8 mouse cellular contexts compared by ENCODE assay signal in genomic region chr13:5714191-5714591, GRCm38 (mm10).
DNase-seq lines count a peak whose midpoint lies in the region; ATAC-seq and TF ChIP-seq lines count a peak whose summit lies in the region.

No protein-coding gene starts in this region.

- no peaks in the 10 kb centered on the region for H3K36me3 ChIP-seq in forebrain, postnatal 0 days (ENCODE audit: insufficient read depth)
- H3K36me3 ChIP-seq in forebrain, embryonic 10.5 days (replicated peaks), result no peaks in the 10 kb centered on the region
- no peaks in the 10 kb centered on the region for H3K36me3 ChIP-seq in MEL (ENCODE audit: control insufficient read depth in 1 of 2, insufficient read depth in 2 of 2, low read length in 2 of 2)

- H3K4me3 ChIP-seq in forebrain, postnatal 0 days (ENCODE audit: low read depth, low read length), result no peak overlapping the region
- H3K4me3 ChIP-seq in forebrain, embryonic 10.5 days, result no peak overlapping the region
- H3K4me3 ChIP-seq in MEL (ENCODE audit: control insufficient read depth in 1 of 2, insufficient read depth in 1 of 2, low read depth in 2 of 2, low read length in 2 of 2), result peak overlapping the region; percentile 25 to 35; a peak in 2 of 4 replicates

- no peaks in the 10 kb centered on the region for H3K79me2 ChIP-seq in MEL (ENCODE audit: control insufficient read depth, insufficient read depth, low read length, poor library complexity)

- H3K9me3 ChIP-seq in forebrain, postnatal 0 days (ENCODE audit: low read length), result no peaks in the 10 kb centered on the region
- no peaks in the 10 kb centered on the region for H3K9me3 ChIP-seq in forebrain, embryonic 10.5 days
- no peaks in the 10 kb centered on the region for H3K9me3 ChIP-seq in MEL (replicated peaks; ENCODE audit: insufficient read depth, low read length)

- TF ChIP-seq POLR2A in MEL (IDR thresholded peaks at IDR 0.05; ENCODE audit: control insufficient read depth in 1 of 2, insufficient read depth in 1 of 2, low read depth in 1 of 2, low read length in 2 of 2, poor library complexity in 1 of 2), result no peak

- no peak overlapping the region for H3K4me2 ChIP-seq in forebrain, postnatal 0 days (ENCODE audit: low read depth)

- no peak overlapping the region for H3K27ac ChIP-seq in forebrain, postnatal 0 days (ENCODE audit: low read depth, low read length)
- no peak overlapping the region for H3K27ac ChIP-seq in forebrain, embryonic 10.5 days
- H3K27ac ChIP-seq in MEL (ENCODE audit: control insufficient read depth, low read depth, low read length), result no peak overlapping the region

- DNase-seq in forebrain, postnatal 0 days, result peak; percentile 12
- DNase-seq in forebrain, embryonic 10.5 days (ENCODE audit: extremely low spot score, low spot score), result no peak
- no peak for DNase-seq in MEL (ENCODE audit: low read depth, low spot score)
- DNase-seq in gastrocnemius, adult 8-10 months (ENCODE audit: low spot score in 2 of 2), result peak; percentile 34 to 39
- DNase-seq in kidney, adult 11 months, result peak; percentile 37
- peak; percentile 79 for DNase-seq in lung, postnatal 36 days
- peak; percentile 18 to 38 for DNase-seq in urinary bladder, postnatal 36 days (ENCODE audit: low spot score in 2 of 2)
- DNase-seq in embryo, embryonic 10.5 days (ENCODE audit: low spot score), result no peak

- TF ChIP-seq RAD21 in MEL (IDR thresholded peaks at IDR 0.05; ENCODE audit: low read depth, low read length), result no peak

- ATAC-seq in forebrain, postnatal 0 days, result no peak

- no peak overlapping the region for H3K9ac ChIP-seq in forebrain, postnatal 0 days
- H3K9ac ChIP-seq in MEL (ENCODE audit: control insufficient read depth, low read depth, low read length, poor library complexity, severe bottlenecking), result no peak overlapping the region

- no peaks in the 10 kb centered on the region for H3K27me3 ChIP-seq in forebrain, postnatal 0 days (ENCODE audit: insufficient read depth, low read length)
- H3K27me3 ChIP-seq in forebrain, embryonic 10.5 days (ENCODE audit: poor library complexity, severe bottlenecking), result no peaks in the 10 kb centered on the region
- no peaks in the 10 kb centered on the region for H3K27me3 ChIP-seq in MEL (ENCODE audit: control insufficient read depth in 1 of 2, insufficient read depth in 2 of 2, low read length in 2 of 2)

- peaks cover 4% of the 10 kb centered on the region; the same call in 1 of the 2 replicates for H3K4me1 ChIP-seq in forebrain, postnatal 0 days (ENCODE audit: insufficient read depth)
- no peaks in the 10 kb centered on the region for H3K4me1 ChIP-seq in forebrain, embryonic 10.5 days
- H3K4me1 ChIP-seq in MEL (ENCODE audit: control insufficient read depth in 1 of 2, insufficient read depth in 2 of 2, low read length in 2 of 2), result no peaks in the 10 kb centered on the region

- TF ChIP-seq EP300 in MEL (IDR thresholded peaks at IDR 0.05; ENCODE audit: low read depth in 1 of 2, low read length in 2 of 2), result no peak

- no peak for TF ChIP-seq CTCF in forebrain, postnatal 0 days (IDR thresholded peaks at IDR 0.05; ENCODE audit: low read depth)
- TF ChIP-seq CTCF in MEL (IDR thresholded peaks at IDR 0.05 in 2 of 3, conservative IDR thresholded peaks at IDR 0.05 in 1 of 3; ENCODE audit: control insufficient read depth in 1 of 3, insufficient read depth in 1 of 3, low read depth in 2 of 3, low read length in 3 of 3, poor library complexity in 1 of 3, severe bottlenecking in 1 of 3), result no peak

- 72% methylated on average over 12 of the region's 12 CpGs for whole genome bisulfite sequencing in forebrain, postnatal 0 days
- WGBS in forebrain, embryonic 10.5 days, result 92% methylated on average over 12 of the region's 12 CpGs

TF ChIP-seq in MEL, 35 proteins besides CTCF, POLR2A, EP300 and RAD21:
- TF ChIP-seq MAZ (IDR thresholded peaks at IDR 0.05; ENCODE audit: low read depth, low read length) (no peak), BHLHE40 (IDR thresholded peaks at IDR 0.05; ENCODE audit: borderline replicate concordance, low read depth, low read length) (no peak), CHD2 (IDR thresholded peaks at IDR 0.05; ENCODE audit: low read length) (no peak), ZMIZ1 (IDR thresholded peaks at IDR 0.05; ENCODE audit: low read depth, low read length) (no peak), SIN3A (IDR thresholded peaks at IDR 0.05; ENCODE audit: low read length) (no peak), MXI1 (IDR thresholded peaks at IDR 0.05; ENCODE audit: low read depth, low read length) (no peak), ELF1 (IDR thresholded peaks at IDR 0.05; ENCODE audit: low read depth, low read length) (no peak), ZC3H11A (IDR thresholded peaks at IDR 0.05; ENCODE audit: low read depth, low read length) (no peak), MEF2A (IDR thresholded peaks at IDR 0.05; ENCODE audit: extremely low read depth, insufficient replicate concordance, low read depth, low read length, poor library complexity, severe bottlenecking) (no peak), MAFK (IDR thresholded peaks at IDR 0.05; ENCODE audit: borderline replicate concordance, low read depth, low read length) (no peak), KAT2A (conservative IDR thresholded peaks at IDR 0.05; ENCODE audit: low read depth, low read length) (no peak), HCFC1 (IDR thresholded peaks at IDR 0.05; ENCODE audit: low read depth, low read length) (no peak), CHD1 (IDR thresholded peaks at IDR 0.05; ENCODE audit: low read depth, low read length) (no peak), TBP (IDR thresholded peaks at IDR 0.05; ENCODE audit: low read depth, low read length) (no peak), MAX (IDR thresholded peaks at IDR 0.05; ENCODE audit: low read length) (no peak), POLR2AphosphoS5 (IDR thresholded peaks at IDR 0.05; ENCODE audit: borderline replicate concordance, low read depth, low read length) (no peak), JUND (IDR thresholded peaks at IDR 0.05; ENCODE audit: low read depth, low read length) (no peak)

Comparison
In these comparisons a context has a peak if more than half of its experiments do, and no peak if none do; other contexts are left out.
1. DNase-seq: peak in forebrain, postnatal 0 days (single experiment), gastrocnemius, adult 8-10 months (2 of 2), kidney, adult 11 months (single experiment), lung, postnatal 36 days (single experiment) and urinary bladder, postnatal 36 days (2 of 2); none in forebrain, embryonic 10.5 days (single experiment), MEL (single experiment) and embryo, embryonic 10.5 days (single experiment).
2. H3K4me3 ChIP-seq: peak in MEL (2 of 2); none in forebrain, postnatal 0 days (single experiment) and forebrain, embryonic 10.5 days (single experiment).